Mouse (Mus musculus) heart, embryonic 16.5 days (tissue): ENCODE data around the gene Nfix. TPM values are rescaled to one million over a fixed set of nuclear protein-coding genes. Genes with fewer than 3 reads are reported as not detected.
A peak's percentile ranks its signal among the peaks of the same experiment; 100 is the strongest.

Source experiments
- ATAC-seq: fragments of 200-750 bp; cut with Nextera tagmentation; replicated peaks from 2 replicates; pipeline ENCODE4 v1.8.0; 2017; ENCODE audit warnings: moderate number of reproducible peaks; ENCODE audit not compliant: insufficient read depth, low FRiP score; ENCODE audit errors: extremely low read depth
- H3K27ac ChIP-seq: fragments of 300-500 bp; sonication (generic); 2 replicates; pipeline ENCODE4 v1.5.1; 2014; ENCODE audit warnings: mild to moderate bottlenecking, low read length, control low read depth, moderate library complexity
- H3K27me3 ChIP-seq: fragments of 300-500 bp; sonication (generic); 2 replicates; pipeline ENCODE4 v1.6.1; 2014; ENCODE audit warnings: low read length, mixed read lengths; ENCODE audit not compliant: control insufficient read depth, insufficient read depth
- H3K36me3 ChIP-seq: fragments of 300-500 bp; sonication (generic); 2 replicates; pipeline ENCODE4 v1.6.1; 2014; ENCODE audit not compliant: control insufficient read depth, insufficient read depth
- H3K4me1 ChIP-seq: fragments of 300-500 bp; sonication (generic); 2 replicates; pipeline ENCODE4 v1.6.1; 2014; ENCODE audit warnings: low read length, mixed read lengths; ENCODE audit not compliant: control insufficient read depth, insufficient read depth
- H3K4me2 ChIP-seq: fragments of 300-500 bp; sonication (generic); 2 replicates; pipeline ENCODE4 v1.6.1; 2014; ENCODE audit warnings: low read depth, mild to moderate bottlenecking, control low read depth, low read length
- H3K4me3 ChIP-seq: fragments of 300-500 bp; sonication (generic); 2 replicates; pipeline ENCODE4 v1.5.1; 2014; ENCODE audit warnings: mild to moderate bottlenecking, control low read depth, low read length
- H3K9ac ChIP-seq: fragments of 300-500 bp; sonication (generic); 2 replicates; pipeline ENCODE4 v1.6.1; 2014; ENCODE audit warnings: low read length, control low read depth
- H3K9me3 ChIP-seq: fragments of 300-500 bp; sonication (generic); replicated peaks from 2 replicates; pipeline ENCODE4 v1.6.1; 2016; ENCODE audit warnings: low read length; ENCODE audit not compliant: control insufficient read depth
- WGBS: fragments of 180-500 bp; shearing (Covaris S2); extraction: QIAGEN DNeasy Blood & Tissue Kit; methylation state at CpG from one replicate; pipeline ENCODE4 v1.1.7; 2014; 5-methylcytosine and 5-hydroxymethylcytosine counted together
- polyA plus RNA-seq: library from polyadenylated mRNA; unstranded; fragments of >200 nt; fragmentation: Nextera tagmentation; extraction: Ambion mirVana; gene quantifications from 2 replicates; pipeline ENCODE4 v1.2.1, GENCODE M21; 2015

Gene Nfix
- polyA plus RNA-seq, 1 experiment from 2014 or later, result 12.7 TPM

GRCm38 (mm10) chr8:84840248-84840999 is 40.3 kb upstream of the Nfix start, which contains the start of gene Rad23a:
Gene Rad23a (minus strand): TSS chr8:84840665.
- WGBS, result under 1% methylated on average over 51 of the region's 55 CpGs
- H3K27ac ChIP-seq, result peak within 1 kb of the TSS; percentile 93
- H3K36me3 ChIP-seq, result peaks cover 66% of the 10 kb centered on the region
- peak; percentile 92 for ATAC-seq
- peak within 1 kb of the TSS; percentile 82 for H3K4me2 ChIP-seq
- H3K4me3 ChIP-seq, result peak within 1 kb of the TSS; percentile 90
- H3K4me1 ChIP-seq, result peaks cover 25% of the 10 kb centered on the region
- H3K9ac ChIP-seq, result peak within 1 kb of the TSS; percentile 92
- H3K9me3 ChIP-seq, result no peaks in the 10 kb centered on the region
- no peaks in the 10 kb centered on the region for H3K27me3 ChIP-seq

GRCm38 (mm10) chr8:84839875-84840247 is 39.7 kb upstream of the Nfix start:
- Histone ChIP-seq H3K4me2 (peak overlapping the region; percentile 82), H3K4me1 (peaks cover 25% of the 10 kb centered on the region), H3K27ac (peak overlapping the region; percentile 93), H3K9me3 (no peaks in the 10 kb centered on the region), H3K9ac (peak overlapping the region; percentile 92), H3K36me3 (peaks cover 66% of the 10 kb centered on the region), H3K4me3 (peak overlapping the region; percentile 90), H3K27me3 (no peaks in the 10 kb centered on the region)
- under 1% methylated on average over 7 of the region's 7 CpGs for WGBS
- ATAC-seq, result no peak

GRCm38 (mm10) chr8:84839411-84839810 is 39.3 kb upstream of the Nfix start:
- 89% methylated on average over 2 of the region's 2 CpGs for WGBS
- ATAC-seq, result no peak
- Histone ChIP-seq H3K27me3 (no peaks in the 10 kb centered on the region), H3K27ac (0 out of 2 replicates have a peak overlapping the region, but pooled peaks have one; percentile 93), H3K4me1 (peaks cover 23% of the 10 kb centered on the region), H3K36me3 (peaks cover 65% of the 10 kb centered on the region), H3K4me2 (peak overlapping the region; percentile 82), H3K9me3 (no peaks in the 10 kb centered on the region), H3K4me3 (peak overlapping the region; percentile 90), H3K9ac (peak overlapping the region; percentile 92)

GRCm38 (mm10) chr8:84838513-84838912 is 38.4 kb upstream of the Nfix start:
- Histone ChIP-seq H3K27ac (no peak overlapping the region), H3K4me3 (no peak overlapping the region), H3K4me2 (no peak overlapping the region), H3K9ac (no peak overlapping the region), H3K9me3 (no peaks in the 10 kb centered on the region), H3K27me3 (no peaks in the 10 kb centered on the region), H3K4me1 (peaks cover 21% of the 10 kb centered on the region), H3K36me3 (peaks cover 61% of the 10 kb centered on the region)
- WGBS, result 81% methylated on average over 5 of the region's 5 CpGs
- no peak for ATAC-seq

DNA sequence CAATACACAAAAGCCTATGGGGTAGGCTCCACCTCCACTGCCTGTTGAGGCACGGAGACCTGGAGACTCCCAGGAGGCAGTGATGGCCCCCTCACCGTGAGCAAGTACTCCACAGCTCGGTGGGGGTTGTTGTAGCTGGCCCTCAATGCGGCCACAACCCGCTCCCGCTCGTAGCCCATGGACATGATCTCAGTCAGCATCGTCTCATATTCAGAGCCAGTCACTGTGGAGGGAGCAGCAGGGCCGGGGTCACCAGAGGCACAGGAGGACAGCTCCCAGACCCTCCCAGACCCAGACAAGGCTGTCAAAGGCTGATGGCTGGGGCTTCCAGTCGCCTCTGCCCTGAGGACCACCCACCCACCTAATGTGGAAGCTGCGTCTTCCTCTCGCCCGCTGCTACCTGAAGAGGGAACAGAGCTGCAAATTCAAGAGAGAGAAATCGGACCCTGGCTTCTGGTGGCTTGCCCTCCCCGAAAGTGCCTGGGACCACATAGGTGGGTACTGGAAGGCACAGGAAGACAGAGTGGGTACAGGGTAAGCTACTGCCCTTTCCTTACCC is 37.8 kb upstream of the Nfix start:
- Histone ChIP-seq H3K4me2 (no peak overlapping the region), H3K27me3 (no peaks in the 10 kb centered on the region), H3K4me3 (no peak overlapping the region), H3K9me3 (no peaks in the 10 kb centered on the region), H3K27ac (no peak overlapping the region), H3K9ac (no peak overlapping the region), H3K36me3 (peaks cover 56% of the 10 kb centered on the region), H3K4me1 (peaks cover 23% of the 10 kb centered on the region)
- no peak for ATAC-seq
- 82% methylated on average over 15 of the region's 15 CpGs for WGBS

DNA sequence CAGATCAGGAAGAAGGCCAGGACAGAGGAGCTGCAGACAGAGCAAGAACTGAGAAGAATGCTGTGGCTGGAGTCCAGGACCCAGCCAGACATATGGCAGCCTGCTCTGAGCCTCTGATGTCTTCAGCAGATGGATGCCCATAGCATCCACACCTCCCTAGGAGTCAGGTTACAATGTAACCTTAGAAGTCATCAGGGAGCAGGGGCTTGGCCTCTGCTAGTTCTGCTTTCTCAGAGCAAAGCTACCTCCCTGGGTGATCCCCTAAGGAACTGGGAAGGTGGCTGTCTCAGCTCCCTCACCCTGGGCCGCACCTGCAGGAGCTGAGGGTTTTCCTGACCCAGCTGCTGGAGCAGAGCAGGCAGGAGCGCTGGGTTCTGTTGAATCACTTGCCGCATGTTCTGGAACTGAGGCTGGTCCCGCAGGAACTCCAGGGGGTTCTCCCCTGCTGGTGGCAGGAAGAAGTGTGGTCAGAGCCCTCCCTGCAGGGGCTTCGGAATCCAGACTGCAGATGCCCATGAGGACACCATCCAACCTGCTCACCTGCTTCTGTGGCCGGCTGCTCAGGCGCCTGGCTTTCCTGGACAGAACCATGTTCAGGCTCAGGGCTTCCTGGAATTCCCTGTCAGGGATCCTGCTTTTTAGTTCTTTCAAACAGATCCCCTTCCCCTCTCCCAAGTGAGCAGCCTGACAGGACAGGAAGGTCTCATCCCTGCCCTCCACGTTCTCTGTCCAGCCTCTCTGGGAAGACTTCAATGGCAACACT is 37.2 kb upstream of the Nfix start:
- Histone ChIP-seq H3K9ac (no peak overlapping the region), H3K4me2 (no peak overlapping the region)

DNA sequence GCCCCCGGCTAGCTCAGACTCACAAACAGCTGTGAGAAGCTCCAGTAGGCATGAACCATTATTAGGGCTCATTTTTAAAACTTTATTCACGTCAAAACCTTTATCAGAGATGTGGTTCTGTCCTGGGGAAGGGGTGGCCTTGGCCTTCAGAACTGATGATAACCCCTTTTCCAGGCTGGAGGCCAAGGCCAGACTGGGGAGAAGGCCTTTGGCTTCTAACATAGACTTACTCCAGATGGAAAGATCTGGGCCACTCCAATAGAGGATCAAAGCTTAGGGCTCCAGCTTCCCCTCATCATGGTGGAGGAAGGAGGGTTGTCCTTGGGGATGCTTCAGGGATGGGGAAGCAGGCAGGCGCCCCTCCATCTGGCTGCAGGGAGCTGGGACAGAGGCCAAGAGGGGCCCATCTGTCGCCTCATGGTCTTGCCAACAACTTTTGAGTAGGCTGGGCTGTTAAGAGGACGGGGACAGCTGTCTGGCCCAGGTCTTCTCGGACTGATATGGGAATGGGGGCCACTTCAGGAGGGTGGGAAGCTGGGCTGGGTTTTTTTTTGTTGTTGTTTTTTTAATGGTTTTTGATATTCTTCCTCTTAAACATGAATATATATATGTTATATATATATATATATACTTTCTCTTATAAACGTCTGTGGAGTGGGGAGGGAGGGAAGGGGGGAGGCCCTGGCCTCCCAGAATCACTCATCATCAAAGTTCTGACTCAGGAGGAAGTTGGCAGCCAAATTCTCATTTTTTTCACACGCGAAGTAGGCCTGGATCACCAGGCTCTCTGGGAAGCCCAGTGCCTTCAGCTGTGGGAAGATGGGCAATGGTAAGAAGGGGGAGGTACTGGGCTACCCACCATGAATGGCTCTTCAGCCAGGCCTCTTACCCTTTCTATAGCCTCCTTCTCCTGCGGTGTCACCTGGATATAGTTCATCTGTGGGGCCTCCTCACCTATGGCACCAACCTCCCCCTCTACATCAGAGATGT is 35.0 kb upstream of the Nfix start:
- peaks cover 23% of the 10 kb centered on the region for H3K4me1 ChIP-seq
- no peak overlapping the region for H3K9ac ChIP-seq
- no peaks in the 10 kb centered on the region for H3K9me3 ChIP-seq
- 42% methylated on average over 10 of the region's 10 CpGs for WGBS
- peak overlapping the region; percentile 49; the same call in 1 of the 2 replicates for H3K27ac ChIP-seq
- H3K4me3 ChIP-seq, result no peak overlapping the region
- H3K4me2 ChIP-seq, result no peak overlapping the region
- peak; percentile 31; the same call in 1 of the 2 replicates for ATAC-seq
- no peaks in the 10 kb centered on the region for H3K27me3 ChIP-seq
- peaks cover 39% of the 10 kb centered on the region for H3K36me3 ChIP-seq

More for the DNA sequence above, 37.2 kb upstream of the Nfix start:
- H3K4me3 ChIP-seq, result no peak overlapping the region
- H3K36me3 ChIP-seq, result peaks cover 50% of the 10 kb centered on the region
- no peak overlapping the region for H3K27ac ChIP-seq
- no peaks in the 10 kb centered on the region for H3K27me3 ChIP-seq
- 66% methylated on average over 8 of the region's 8 CpGs for WGBS
- peaks cover 23% of the 10 kb centered on the region for H3K4me1 ChIP-seq
- no peaks in the 10 kb centered on the region for H3K9me3 ChIP-seq
- ATAC-seq, result no peak
